Mouse (Mus musculus): ENCODE measurements at regions not wholly inside any gene's neighbourhood (a gene's known extent, or its start where the extent isn't known, plus 50 kb on each side); places are given as distances from the start of the nearest gene placed in this dataset.
"Not testable (repeated sequence)": the region's sequence is repeated elsewhere in the genome, so short reads cannot be mapped to it uniquely, and the experiment has no call there.

DNA sequence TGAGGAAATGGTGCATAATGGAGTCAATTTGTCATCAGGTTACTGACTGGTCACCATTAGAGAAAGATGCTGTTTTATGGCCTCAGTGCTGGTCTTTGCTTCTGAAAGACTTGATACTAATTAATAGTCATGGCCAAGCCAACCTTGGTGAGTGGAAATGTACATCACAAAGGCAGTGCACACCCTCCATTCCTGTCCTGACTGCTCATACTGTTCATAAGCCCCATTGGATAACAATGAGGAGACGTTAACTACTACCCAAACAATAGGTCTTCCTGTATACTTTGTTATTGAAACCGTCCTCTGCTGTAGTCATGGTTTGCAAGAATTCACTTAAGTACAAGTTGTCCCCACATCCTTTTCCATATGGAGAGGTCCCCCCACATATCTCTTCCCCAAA lies 605.8 kb upstream of the Slc35b3 start:
- DNase-seq (ENCODE audit: low spot score in 2 of 2) = no peak

DNA sequence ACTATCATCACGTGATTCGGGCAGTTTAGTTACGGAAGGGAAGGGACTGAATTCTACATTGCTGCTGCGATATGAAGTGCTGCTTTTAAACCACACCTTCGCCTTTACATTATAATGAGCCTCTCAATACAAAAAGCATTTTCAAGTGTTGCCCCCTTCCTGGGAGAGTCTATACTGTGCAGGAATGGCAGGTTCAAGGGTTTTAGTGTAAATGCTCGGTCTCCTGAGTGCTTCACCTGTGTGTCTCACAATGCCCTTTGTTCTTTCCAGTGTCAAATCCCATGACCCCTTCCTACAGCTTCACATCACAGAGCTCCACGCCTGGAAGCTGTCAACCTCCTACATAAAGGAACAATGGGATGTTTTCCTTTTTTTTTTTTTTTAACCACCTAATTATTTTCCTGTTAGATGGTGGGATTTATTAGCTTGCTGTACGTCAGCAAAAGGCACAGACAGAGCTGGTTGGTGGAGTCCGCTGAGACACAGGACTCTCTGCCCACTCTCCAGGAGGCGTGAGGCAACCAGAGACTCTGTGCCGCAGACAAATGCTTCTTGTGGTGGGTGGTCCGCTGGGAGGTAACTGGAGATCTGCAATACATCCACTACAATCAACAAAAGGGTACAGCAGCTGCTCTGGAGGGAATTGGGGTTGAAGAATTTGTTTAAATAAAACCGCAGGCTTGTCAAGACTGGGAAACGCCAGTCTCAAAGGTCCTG lies 577.2 kb upstream of the Slc35b3 start:
- no peak for DNase-seq (ENCODE audit: low spot score in 2 of 2)

GRCm38 (mm10) chr13:39526469-39526868 lies 565.8 kb upstream of the Slc35b3 start:
- no peak for DNase-seq (ENCODE audit: low spot score in 2 of 2)

GRCm38 (mm10) chr13:39523856-39524301 lies 563.2 kb upstream of the Slc35b3 start:
- no peak for DNase-seq (ENCODE audit: low spot score in 2 of 2)

DNA sequence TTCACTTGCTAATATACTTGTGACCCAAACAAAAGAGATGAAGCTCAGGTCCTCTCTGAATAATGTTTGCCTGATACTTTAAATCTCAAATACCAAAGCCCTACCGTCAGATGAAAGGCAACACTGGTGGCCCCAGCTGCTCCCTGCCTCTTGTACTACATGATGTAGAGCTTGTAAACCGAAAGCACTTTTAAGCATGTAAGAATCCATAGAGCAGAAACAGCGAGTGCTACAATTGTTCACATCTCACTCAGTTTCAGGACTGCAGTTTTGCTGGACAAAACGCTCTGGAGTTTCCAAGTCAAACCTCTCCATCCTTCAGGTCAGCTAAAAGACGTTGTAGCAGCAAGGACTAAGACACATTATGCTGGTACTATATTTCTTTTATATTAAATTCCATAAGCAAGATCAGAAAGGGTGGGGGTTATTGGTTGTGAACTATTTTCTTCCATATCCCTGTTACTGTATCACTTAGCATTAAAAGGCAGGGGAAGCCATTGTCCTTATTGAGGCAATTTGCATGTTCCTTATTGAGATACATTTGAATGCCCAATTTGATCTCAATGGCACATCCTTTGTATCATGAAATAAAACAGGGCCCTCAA lies 562.7 kb upstream of the Slc35b3 start:
- no peak for DNase-seq (ENCODE audit: low spot score in 2 of 2)

DNA sequence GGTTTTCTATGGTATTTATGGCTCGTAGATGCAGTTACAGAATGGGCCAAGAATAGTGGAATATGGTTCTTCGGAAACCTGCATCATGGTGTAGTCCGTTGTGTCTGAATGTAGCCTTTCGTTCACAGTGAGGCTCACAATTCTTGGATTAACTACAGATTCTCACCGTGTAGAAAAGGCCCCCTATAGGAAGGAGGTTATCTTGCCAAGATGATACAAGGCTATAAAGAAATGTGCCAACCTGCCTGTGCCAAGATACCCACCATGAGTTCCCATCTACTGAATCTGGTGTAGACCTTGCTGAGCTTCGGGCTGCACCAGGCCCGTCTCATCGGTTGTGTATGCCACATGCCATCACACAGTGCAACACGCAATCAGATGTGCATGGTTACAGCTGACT lies 560.2 kb upstream of the Slc35b3 start:
- no peak for DNase-seq (ENCODE audit: low spot score in 2 of 2)

DNA sequence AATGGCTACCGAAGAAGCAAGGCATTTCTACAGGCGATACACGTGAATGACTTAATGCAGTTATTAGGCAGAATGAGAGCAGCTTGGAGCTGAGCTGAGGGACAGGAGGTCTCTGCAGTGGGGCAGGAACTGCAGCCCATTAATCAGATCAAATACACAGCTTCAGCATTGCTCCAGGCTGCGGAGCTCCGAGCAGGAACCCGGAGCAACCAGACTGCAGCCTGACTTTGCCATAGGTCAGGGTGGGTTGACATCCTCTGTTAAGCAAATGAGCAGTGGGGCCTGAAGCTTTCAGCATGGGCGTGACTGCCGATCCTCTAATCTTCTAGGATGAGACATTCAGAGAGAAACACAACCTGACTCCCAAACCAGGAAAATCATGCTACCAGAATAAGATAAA lies 555.4 kb upstream of the Slc35b3 start:
- DNase-seq (ENCODE audit: low spot score in 2 of 2) = no peak

DNA sequence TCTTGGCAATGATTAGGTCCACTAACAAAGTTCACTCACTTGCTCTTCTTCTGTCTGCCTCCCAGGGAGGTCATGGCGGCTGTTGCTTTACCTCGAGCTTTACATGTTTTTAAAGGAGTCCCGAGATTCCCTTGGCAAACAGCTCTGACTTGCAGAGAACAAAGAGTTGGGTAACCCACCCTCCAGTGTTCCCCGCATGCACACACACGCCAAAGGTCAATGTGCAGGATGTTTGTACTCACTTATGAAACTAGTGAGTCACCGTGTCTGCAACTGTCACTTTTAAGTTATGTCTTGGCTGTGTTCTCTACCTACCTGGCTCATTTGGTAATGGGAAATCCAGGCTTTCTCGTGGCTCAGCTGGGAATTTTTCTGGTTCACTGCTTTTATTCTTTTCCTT lies 529.1 kb upstream of the Slc35b3 start:
- no peak for DNase-seq (ENCODE audit: low spot score in 2 of 2)

DNA sequence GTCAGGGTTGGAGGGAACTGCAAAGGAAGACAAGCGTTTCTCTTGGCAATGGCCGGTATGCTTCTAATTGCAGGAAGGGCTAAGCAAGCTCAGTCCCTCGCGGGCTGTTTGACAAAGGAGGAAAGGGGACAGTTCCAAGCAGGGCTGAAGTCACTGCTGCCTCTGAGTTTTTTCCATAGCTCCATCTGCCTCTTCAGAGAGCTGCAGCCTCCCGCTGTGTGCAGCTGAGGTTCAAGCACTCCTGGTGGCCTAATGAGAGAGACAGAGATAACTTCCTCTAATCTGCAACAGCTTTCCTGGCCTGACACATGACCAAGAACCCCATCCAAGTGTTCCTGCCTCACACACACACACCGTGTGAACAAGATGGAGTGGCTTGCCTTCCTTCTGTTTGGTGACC lies 511.9 kb upstream of the Slc35b3 start:
- DNase-seq (ENCODE audit: low spot score in 2 of 2) = no peak

GRCm38 (mm10) chr13:39441799-39442198 lies 481.1 kb upstream of the Slc35b3 start:
- DNase-seq (ENCODE audit: low spot score in 2 of 2) = no peak

- peak; percentile 6 to 23 for DNase-seq (ENCODE audit: low spot score in 2 of 2)
These were observed 480.2 kb upstream of the Slc35b3 start for GRCm38 (mm10) chr13:39440907-39441306.

DNA sequence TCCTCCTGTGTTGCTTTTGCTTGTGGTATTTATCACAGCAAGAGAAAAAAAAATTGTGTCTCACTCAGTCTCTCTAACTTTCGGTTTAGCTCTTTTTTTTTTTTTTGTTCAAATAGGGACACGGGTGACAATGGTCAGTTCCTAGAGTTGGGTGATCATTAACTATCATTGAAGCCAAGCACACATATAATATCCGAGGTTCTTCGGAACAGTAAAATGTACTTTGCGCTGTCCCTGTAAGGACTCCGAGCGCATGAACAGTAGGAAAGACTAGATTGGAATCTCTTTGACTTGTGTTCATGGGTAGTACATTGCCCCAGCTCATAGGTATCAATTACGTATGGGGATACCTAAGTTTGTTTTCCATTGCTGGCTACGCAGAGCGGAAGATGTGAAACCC lies 479.7 kb upstream of the Slc35b3 start:
- no peak for DNase-seq (ENCODE audit: low spot score in 2 of 2)

GRCm38 (mm10) chr13:39427996-39428395 lies 467.3 kb upstream of the Slc35b3 start:
- DNase-seq (ENCODE audit: low spot score in 2 of 2) = no peak

GRCm38 (mm10) chr13:39425944-39426343 lies 465.3 kb upstream of the Slc35b3 start:
- no peak for DNase-seq (ENCODE audit: low spot score in 2 of 2)

DNA sequence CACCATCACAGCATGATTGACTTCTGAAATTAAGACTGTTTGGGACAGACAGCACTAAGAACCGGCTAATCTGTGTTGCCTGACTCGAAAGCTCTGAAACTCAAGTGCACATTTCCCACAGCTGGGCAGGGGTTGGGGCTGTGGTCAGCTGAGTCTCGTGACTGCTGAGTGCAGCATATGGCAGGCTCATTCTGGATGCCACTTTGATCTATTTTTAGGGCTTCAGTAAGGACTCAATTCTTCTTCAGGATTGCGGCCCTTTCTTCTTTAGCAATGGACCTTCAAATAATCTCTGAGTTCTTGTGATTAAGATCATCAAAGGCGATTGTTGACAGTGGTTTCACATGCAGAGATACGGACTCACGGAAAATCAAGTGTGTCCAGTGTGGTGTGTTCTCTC lies 457.5 kb upstream of the Slc35b3 start:
- no peak for DNase-seq (ENCODE audit: low spot score in 2 of 2)

- DNase-seq (ENCODE audit: low spot score in 2 of 2) = no peak
These were observed 451.0 kb upstream of the Slc35b3 start for GRCm38 (mm10) chr13:39411471-39412251.

DNA sequence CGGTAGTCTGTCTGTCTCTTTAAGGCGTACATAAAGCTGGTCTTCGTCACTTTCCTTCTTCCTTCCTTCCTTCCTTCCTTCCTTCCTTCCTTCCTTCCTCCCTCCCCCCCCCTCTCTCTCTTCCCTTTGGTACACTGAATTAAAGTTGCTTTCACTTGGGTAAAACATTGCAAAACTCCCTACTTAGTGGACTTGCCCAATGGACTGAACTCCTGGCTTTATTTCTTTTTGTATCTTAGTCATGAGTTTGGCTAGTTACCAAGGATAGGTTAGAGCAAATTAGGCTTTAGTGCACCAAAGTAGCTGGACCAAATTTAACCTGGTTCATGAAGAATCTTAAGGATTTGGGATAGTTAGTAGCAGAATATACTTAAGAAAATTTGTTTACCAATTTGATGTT lies 431.9 kb upstream of the Slc35b3 start:
- DNase-seq (ENCODE audit: low spot score in 2 of 2) = no peak

DNA sequence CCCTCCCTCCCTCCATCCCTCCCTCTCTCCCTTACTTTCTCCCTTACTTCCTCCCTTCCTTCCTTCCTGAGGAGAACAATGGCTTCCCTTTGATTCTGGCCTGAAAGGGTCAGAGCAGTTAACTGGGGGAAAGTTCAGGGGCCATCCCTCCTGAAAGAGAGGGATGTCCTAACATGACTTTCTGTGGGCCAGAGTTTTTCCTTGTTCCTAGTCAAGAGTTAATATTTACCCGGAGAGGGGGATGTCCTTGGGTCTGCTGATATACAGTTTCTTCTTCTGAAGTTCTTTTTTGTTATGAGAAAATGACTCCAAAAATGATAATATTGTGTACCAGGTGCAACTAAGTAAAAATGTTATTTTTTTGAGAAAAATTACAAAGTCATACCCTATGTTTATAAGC lies 431.5 kb upstream of the Slc35b3 start:
- not testable (repeated sequence) for DNase-seq (ENCODE audit: low spot score in 2 of 2)

DNA sequence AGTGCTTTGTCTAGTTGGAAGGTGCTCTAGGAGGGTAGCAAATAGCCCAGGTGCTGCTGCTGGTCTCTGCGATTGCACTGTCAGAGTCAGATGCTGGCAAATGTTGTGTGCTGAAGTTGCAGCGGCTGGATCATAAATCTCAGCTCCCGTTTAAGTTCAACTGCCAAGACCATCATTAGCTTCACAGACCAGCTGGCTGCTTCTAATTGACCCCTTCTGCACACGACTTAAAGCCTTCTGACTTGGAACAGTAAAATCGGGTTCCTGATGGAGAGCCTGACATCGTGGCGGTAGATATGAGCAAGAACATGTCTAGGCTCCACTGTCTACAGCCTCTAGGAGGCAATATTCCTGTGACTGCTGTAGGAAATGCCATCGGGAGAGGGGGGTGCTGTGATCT lies 416.0 kb upstream of the Slc35b3 start:
- no peak for DNase-seq (ENCODE audit: low spot score in 2 of 2)

DNA sequence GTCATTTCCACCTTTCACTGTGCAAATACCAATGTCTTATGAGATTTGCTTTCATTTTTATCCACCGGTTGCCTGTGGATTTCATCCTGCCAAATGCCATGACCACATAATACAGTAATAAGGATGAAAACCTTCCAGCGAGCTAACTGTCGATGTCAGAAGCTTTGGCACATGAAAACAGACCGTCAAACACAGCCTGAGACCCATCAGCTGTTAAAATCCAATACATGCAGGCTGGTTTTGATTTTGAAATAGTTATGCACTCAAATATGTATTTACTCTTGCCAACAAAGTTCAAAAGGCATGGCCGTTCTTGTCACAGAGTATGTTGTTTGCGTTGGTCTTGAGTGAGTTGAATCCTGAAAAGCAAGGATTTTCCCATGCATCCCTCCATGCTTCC lies 415.6 kb upstream of the Slc35b3 start:
- DNase-seq (ENCODE audit: low spot score in 2 of 2) = no peak

GRCm38 (mm10) chr13:39372565-39372964 lies 411.9 kb upstream of the Slc35b3 start:
- DNase-seq (ENCODE audit: low spot score in 2 of 2) = no peak

- DNase-seq (ENCODE audit: low spot score in 2 of 2) = no peak
These were observed 403.0 kb upstream of the Slc35b3 start for GRCm38 (mm10) chr13:39363637-39364036.

DNA sequence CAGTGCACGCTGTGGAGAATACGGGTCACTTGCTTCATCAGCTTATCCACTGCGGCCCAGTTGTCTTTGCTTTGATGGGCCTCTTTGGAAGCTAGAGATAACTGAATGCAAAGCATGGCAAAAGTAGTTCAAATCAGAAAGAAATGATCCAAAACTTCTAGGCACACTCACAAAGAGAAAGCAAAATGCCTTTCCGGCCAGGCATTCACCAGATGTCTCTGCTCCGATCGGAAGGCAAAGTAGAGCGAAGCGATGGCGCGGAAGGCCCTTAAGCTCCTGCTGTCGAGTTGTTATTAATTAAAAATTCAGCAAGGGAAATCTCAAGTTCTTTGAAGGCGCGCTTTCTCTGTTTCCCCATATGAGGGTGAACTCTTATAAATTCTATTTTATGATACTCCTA lies 401.9 kb upstream of the Slc35b3 start:
- DNase-seq (ENCODE audit: low spot score in 2 of 2) = no peak

All from heart, adult 9 months (tissue).